Mouse (Mus musculus): ENCODE results near the gene Gm10447.

Gm10447 gene

GRCm38 (mm10) chr11:53479171-53479782, 22.4 kb upstream of the Gm10447 start:
- no peak for DNase-seq (ENCODE audit: low read depth, low spot score)

- no peak for DNase-seq (ENCODE audit: low read depth, low spot score)
Observed at GRCm38 (mm10) chr11:53478383-53479170, 21.7 kb upstream of the Gm10447 start.

GRCm38 (mm10) chr11:53477833-53478232, 20.9 kb upstream of the Gm10447 start:
- no peak for DNase-seq (ENCODE audit: low read depth, low spot score)

DNA sequence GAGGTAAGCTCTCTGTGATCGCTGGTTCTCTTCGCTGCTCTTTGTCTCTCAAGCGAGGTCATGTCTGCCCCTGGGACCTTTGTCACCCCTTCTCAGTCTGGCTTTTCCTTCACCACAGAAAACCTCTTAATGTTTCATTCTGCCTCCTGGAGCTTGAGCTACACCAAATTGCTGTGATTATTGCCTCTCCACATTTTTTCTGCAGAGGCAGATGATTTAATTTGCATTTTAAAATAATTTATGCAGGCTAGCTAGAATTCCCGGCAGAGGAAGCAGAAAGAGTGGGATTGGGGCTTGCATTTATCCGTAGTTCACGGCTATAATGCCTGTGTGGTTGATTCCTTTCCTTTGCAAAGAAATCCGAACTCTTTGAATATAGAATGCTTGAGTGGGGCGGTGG, 18.7 kb upstream of the Gm10447 start:
- DNase-seq (ENCODE audit: low read depth, low spot score): no peak

DNA sequence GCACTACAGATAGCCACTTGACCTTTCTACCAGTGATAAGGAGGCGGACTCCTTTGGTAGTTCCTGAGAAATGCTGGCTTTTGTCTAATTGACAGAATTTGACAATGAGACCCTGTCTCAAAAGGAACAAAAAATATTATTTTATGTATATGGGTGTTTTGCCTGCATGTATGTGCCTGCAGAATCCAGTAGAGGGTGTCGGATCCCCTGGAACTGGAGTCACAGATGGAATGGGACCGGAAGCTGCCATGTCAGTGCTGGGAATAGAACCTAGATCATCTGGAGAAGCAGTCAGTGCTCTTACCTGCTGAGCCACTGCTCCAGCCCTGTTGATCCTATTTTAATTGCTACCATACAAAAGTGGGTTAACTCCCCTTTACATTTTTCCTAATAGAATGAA, 15.8 kb upstream of the Gm10447 start:
- DNase-seq (ENCODE audit: low read depth, low spot score): no peak

GRCm38 (mm10) chr11:53469968-53470695, 13.2 kb upstream of the Gm10447 start, which contains the start of gene Gm9837:
Gm9837 (minus strand) TSS chr11:53470479.
- DNase-seq (ENCODE audit: low read depth, low spot score): peak; percentile 92

- DNase-seq (ENCODE audit: low read depth, low spot score): no peak
Observed at GRCm38 (mm10) chr11:53469294-53469967, 12.5 kb upstream of the Gm10447 start.

GRCm38 (mm10) chr11:53466231-53466971, 9.5 kb upstream of the Gm10447 start:
- DNase-seq (ENCODE audit: low read depth, low spot score): peak; percentile 83

DNA sequence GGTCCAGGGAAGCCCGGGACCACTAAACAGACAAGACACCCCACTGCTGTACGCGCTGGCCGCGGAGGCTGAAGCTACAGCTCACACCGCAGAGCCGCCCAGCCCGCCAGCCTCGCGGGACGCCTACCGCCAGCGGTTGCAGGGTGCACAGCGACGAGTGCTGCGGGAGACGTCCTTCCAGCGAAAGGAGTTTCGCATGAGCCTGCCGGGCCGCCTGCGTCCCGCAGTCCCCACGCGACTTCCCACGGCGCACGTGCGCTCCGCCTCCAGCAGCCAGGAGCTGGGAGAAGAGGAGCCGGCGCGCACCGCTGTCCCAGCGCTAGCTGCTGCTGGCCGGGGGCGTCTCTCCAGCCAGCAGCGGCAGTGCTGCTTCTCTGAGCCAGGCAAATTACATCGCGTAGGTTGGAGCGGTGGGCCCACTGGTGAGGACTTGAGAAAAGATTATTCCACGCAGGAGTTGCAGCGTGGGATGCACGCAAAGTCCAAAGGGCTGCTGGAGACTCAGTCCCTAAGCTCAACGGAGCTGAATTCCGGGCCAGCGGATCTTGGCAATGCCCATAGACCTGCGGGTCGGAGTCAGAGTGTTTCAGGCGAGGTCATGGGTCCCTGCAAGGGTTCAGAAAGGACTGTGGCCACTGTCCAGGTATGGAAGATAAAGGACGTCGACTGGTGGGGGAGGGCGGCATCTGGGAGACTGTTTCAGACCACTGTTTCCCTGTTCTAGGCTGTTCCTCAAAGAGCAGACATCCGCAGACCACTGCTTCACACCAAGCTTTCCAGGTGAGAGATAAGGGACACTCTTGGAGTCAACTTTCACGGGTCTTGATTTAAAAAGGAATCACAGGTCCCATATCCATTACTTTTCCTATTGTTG, 6.9 kb upstream of the Gm10447 start:
- no peak for DNase-seq (ENCODE audit: low read depth, low spot score)

DNA sequence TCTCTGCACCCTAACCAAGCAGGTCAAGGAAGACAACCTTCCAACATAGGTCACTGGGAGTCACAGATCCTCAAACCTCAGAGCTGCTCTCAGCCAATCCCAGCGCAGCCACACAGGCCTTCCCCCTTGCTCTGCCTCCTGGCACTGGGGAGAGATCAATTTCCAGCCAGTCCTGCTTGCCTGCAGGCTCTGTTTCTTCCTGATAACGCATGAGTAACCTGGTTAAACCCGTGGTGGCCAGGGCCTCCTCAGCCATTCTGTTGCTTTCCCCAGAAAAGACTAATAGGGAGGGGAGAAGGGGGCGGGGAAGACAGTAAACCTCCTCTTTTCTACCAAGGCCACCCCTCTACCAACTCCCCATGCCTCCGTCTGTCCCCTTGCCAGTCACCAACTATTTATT, 4.8 kb upstream of the Gm10447 start:
- no peak for DNase-seq (ENCODE audit: low read depth, low spot score)

- no peak for DNase-seq (ENCODE audit: low read depth, low spot score)
Observed at GRCm38 (mm10) chr11:53460192-53460591, 3.3 kb upstream of the Gm10447 start.

DNA sequence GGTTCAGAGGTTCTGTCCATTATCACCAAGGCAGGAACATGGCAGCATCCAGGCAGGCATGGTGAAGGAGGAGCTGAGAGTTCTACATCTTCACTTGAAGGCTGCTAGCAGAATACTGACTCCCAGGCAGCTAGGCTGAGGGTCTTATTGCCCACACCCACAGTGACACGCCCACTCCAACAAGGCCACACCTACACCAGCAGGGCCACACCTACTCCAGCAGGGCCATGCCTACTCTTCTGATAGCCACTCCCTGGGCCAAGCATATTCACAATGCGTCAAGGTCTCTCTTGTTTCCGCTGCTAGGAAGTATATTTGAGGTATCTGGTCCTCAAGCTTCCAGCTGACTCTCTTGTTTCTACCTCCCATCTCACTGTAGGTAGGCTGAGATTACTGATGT, 2.1 kb upstream of the Gm10447 start:
- DNase-seq (ENCODE audit: low read depth, low spot score): no peak

DNA sequence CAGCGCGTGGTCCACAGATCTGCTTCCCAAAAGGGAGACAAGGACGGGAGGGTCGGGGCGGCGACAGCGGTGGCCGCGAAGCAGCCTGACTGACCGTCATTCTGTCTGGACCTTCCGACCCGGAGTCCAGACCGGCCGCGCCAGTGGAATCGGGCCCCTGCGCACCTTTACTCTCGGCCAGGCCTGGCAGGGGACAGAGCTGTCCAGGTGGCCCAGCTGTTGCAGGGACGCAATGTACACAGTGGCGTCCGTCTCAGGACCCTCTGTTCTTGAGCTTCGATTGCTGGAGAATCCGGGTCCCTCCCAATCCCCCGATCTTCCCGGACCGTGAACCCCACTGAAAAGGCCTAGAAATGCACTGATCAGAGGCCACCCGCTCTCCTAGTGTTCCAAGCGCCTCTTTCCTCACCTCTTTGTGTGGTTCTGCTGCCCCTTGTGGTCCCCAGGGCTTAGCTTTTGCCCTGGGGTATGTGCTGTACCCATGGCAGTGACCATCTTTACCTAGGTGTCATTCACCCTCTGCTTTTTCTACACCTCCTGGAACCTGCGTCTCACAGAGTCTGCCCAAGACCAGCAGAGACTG, 553 bp upstream of the Gm10447 start:
- DNase-seq (ENCODE audit: low read depth, low spot score): no peak

- DNase-seq (ENCODE audit: low read depth, low spot score): no peak
Observed at GRCm38 (mm10) chr11:53453031-53453430, 3.9 kb downstream of the Gm10447 start.

DNA sequence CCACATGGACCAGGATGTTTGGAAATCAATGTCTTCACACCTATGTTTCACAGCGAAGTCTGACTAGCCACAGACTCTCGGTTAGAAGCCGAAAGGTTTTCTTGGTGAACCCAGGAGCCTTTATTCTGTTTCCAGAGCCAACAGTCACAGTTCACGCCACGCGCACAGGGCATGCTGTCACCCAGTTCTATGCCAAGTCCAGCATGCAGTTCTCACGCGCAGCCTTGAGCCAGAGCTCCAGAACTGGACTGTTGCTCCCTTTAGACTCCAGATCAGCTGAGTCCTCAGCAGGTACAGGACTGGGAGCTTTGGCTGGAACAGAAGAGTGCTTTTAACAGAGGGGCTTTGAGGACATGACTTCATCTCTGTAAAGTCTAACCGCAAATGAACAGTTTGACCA, 4.5 kb downstream of the Gm10447 start:
- no peak for DNase-seq (ENCODE audit: low read depth, low spot score)

DNA sequence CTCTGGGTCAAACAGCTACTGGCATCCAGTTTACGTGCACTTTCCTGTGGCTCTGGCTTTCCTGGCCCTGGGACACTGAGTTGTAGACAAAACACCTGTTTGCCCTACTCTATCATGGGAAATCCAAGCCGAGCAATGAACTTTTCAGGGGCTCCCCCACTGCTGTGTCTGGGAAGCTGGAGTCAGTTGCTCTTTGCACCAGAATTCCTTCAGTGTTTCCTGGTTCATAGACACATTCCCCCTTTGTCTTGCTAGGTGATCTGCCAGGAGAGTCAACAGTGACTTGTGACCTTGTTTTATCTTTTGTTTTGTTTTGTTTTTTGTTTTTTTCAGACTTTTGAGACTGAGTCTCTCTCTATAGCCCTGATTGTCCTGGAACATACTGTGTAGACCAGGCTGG, 5.5 kb downstream of the Gm10447 start:
- DNase-seq (ENCODE audit: low read depth, low spot score): no peak

- no peak for DNase-seq (ENCODE audit: low read depth, low spot score)
Observed at GRCm38 (mm10) chr11:53450070-53450705, 6.7 kb downstream of the Gm10447 start.

DNA sequence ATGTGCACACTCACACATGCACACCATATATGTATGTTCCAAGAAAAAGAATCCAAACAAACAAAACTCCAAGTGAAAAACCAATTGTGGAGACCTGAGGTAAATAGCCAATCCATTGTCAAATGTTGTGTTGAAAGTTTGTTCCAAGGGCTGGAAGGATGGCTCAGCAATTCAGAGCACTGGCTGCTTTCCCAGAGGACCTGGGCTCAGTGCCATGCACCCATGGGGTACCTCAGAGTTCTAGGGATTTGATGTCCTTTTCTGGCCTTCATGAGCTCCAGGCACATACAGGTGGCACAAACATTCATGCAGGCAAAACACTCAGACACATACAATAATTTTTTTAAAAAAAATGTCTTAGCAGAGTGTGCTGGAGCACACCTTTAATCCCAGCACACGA, 8.4 kb downstream of the Gm10447 start:
- no peak for DNase-seq (ENCODE audit: low read depth, low spot score)

- DNase-seq (ENCODE audit: low read depth, low spot score): no peak
Observed at GRCm38 (mm10) chr11:53447996-53448395, 8.9 kb downstream of the Gm10447 start.

Measured in forelimb bud, embryonic 11.5 days (tissue).